Mouse (Mus musculus): ENCODE measurements at regions not wholly inside any gene's neighbourhood (a gene's known extent, or its start where the extent isn't known, plus 50 kb on each side); places are given as distances from the start of the nearest gene placed in this dataset.

DNA sequence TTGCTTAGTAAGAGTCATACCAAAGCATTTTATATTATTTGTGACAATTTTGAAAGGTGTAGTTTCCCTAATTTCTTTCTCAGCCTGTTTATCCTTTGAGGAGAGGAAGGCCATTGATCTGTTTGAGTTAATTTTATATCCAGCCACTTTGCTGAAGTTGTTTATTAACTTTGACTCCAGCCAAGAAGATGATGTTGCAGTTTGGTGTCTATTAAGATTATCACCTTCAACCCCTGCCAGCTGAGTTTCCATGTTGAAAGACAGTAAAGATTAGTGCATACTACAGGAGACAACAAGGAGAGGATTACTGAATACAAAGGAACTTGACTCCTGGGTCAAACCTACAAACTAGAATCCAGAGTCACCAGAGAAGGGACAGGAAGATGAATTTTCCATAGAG is 80.5 kb upstream of the 4933415F23Rik start:
- TF ChIP-seq CTCF (IDR thresholded peaks at IDR 0.05; ENCODE audit: low read depth) = no peak
- no peak for TF ChIP-seq EP300 (IDR thresholded peaks at IDR 0.05; ENCODE audit: low read depth)
